Mouse (Mus musculus) liver, adult 2 months (tissue): ENCODE results near the gene Auts2. TPM values are rescaled to one million over a fixed set of nuclear protein-coding genes. Genes with fewer than 3 reads are reported as not detected.

Experiments used
- DNase-seq: peaks from one replicate; pipeline ENCODE4 v3.0.0-alpha.2; 2011; ENCODE audit warnings: low read depth, low spot score; ENCODE audit errors: extremely low read depth
- H3K27ac ChIP-seq: fragments of 200-500 bp; replicated peaks from 2 replicates; pipeline ENCODE4 v1.5.1; 2012; ENCODE audit warnings: low read depth, mild to moderate bottlenecking, control low read depth, inconsistent platforms, low read length; ENCODE audit not compliant: insufficient read depth
- H3K27me3 ChIP-seq: fragments of 200-500 bp; 2 replicates; pipeline ENCODE4 v1.6.1; 2012; ENCODE audit warnings: mild to moderate bottlenecking, moderate library complexity, low read length, inconsistent platforms; ENCODE audit not compliant: control insufficient read depth, insufficient read depth
- H3K36me3 ChIP-seq: fragments of 200-500 bp; 2 replicates; pipeline ENCODE4 v1.6.1; 2012; ENCODE audit warnings: low read length, inconsistent platforms; ENCODE audit not compliant: control insufficient read depth, insufficient read depth
- H3K4me1 ChIP-seq: fragments of 200-500 bp; 2 replicates; pipeline ENCODE4 v1.6.1; 2011; ENCODE audit warnings: low read length; ENCODE audit not compliant: control insufficient read depth, insufficient read depth
- H3K4me3 ChIP-seq: fragments of 200-500 bp; 2 replicates; pipeline ENCODE4 v1.5.1; 2011; ENCODE audit warnings: low read depth, mild to moderate bottlenecking, control low read depth, low read length, moderate library complexity; ENCODE audit not compliant: insufficient read depth
- H3K79me2 ChIP-seq: fragments of 200-500 bp; 2 replicates; pipeline ENCODE4 v1.6.1; 2012; ENCODE audit warnings: inconsistent platforms, mild to moderate bottlenecking, low read length, moderate library complexity; ENCODE audit not compliant: control insufficient read depth, insufficient read depth
- H3K9ac ChIP-seq: fragments of 200-500 bp; 2 replicates; pipeline ENCODE4 v1.6.1; 2012; ENCODE audit warnings: low read depth, mild to moderate bottlenecking, control low read depth, inconsistent platforms, low read length
- CTCF ChIP-seq: fragments of 200-500 bp; IDR thresholded peaks from 2 replicates; pipeline ENCODE4 v1.5.1; 2011; ENCODE audit warnings: low read depth, low read length, control low read depth
- POLR2A ChIP-seq: fragments of 200-500 bp; IDR thresholded peaks from 2 replicates; pipeline ENCODE4 v1.6.1; 2011; ENCODE audit warnings: low read length, control low read depth; ENCODE audit not compliant: insufficient read depth; ENCODE audit errors: extremely low read depth
- WGBS: fragments of 180-500 bp; shearing (Covaris S2); methylation state at CpG from one replicate; pipeline ENCODE4 v1.1.7; 2018; 5-methylcytosine and 5-hydroxymethylcytosine counted together
- polyA plus RNA-seq: library from polyadenylated mRNA; depleted of rRNA; stranded (reverse); fragments of >200 nt; gene quantifications from 2 replicates; pipeline ENCODE4 v1.2.3, GENCODE M21; 2012
- total RNA-seq: library from RNA; depleted of rRNA; stranded (reverse); fragments of >200 nt; gene quantifications from 2 replicates; pipeline ENCODE4 v1.2.3, GENCODE M21; 2014

The Auts2 gene
- total and polyA plus RNA-seq, 2 experiments, result 0.37 to 0.51 TPM

GRCm38 (mm10) chr5:132294469-132294868 is 248.7 kb downstream of the Auts2 start:
- no peak overlapping the region for H3K9ac ChIP-seq
- H3K36me3 ChIP-seq, result no peaks in the 10 kb centered on the region
- H3K27me3 ChIP-seq, result no peaks in the 10 kb centered on the region
- no peak for DNase-seq
- no peak overlapping the region for H3K27ac ChIP-seq
- H3K4me3 ChIP-seq, result no peak overlapping the region
- H3K79me2 ChIP-seq, result no peaks in the 10 kb centered on the region
- no peaks in the 10 kb centered on the region for H3K4me1 ChIP-seq
- TF ChIP-seq POLR2A (no peak), CTCF (no peak)
- WGBS, result 70% methylated on average over 3 of the region's 3 CpGs

- Histone ChIP-seq H3K79me2 (no peaks in the 10 kb centered on the region), H3K27ac (no peak overlapping the region), H3K27me3 (no peaks in the 10 kb centered on the region), H3K4me1 (no peaks in the 10 kb centered on the region), H3K4me3 (no peak overlapping the region), H3K9ac (no peak overlapping the region), H3K36me3 (no peaks in the 10 kb centered on the region)
- WGBS, result 68% methylated on average over 2 of the region's 2 CpGs
- DNase-seq, result no peak
- TF ChIP-seq POLR2A (no peak), CTCF (no peak)
These were observed 250.2 kb downstream of the Auts2 start for GRCm38 (mm10) chr5:132292932-132293331.

GRCm38 (mm10) chr5:132290606-132291535 is 252.3 kb downstream of the Auts2 start:
- Histone ChIP-seq H3K36me3 (no peaks in the 10 kb centered on the region), H3K4me1 (no peaks in the 10 kb centered on the region), H3K27ac (no peak overlapping the region), H3K79me2 (no peaks in the 10 kb centered on the region), H3K4me3 (no peak overlapping the region), H3K9ac (no peak overlapping the region), H3K27me3 (no peaks in the 10 kb centered on the region)
- DNase-seq, result no peak
- 88% methylated on average over 13 of the region's 13 CpGs for WGBS
- TF ChIP-seq POLR2A, result no peak
- TF ChIP-seq CTCF, result no peak

- no peaks in the 10 kb centered on the region for H3K27me3 ChIP-seq
- TF ChIP-seq CTCF, result no peak
- no peaks in the 10 kb centered on the region for H3K36me3 ChIP-seq
- H3K9ac ChIP-seq, result no peak overlapping the region
- WGBS, result 83% methylated on average over 3 of the region's 3 CpGs
- DNase-seq, result no peak
- H3K27ac ChIP-seq, result no peak overlapping the region
- no peaks in the 10 kb centered on the region for H3K79me2 ChIP-seq
- no peaks in the 10 kb centered on the region for H3K4me1 ChIP-seq
- H3K4me3 ChIP-seq, result no peak overlapping the region
These were observed 259.4 kb downstream of the Auts2 start for GRCm38 (mm10) chr5:132283741-132284140.

- Histone ChIP-seq H3K27me3 (0 out of 2 replicates have a peak, but pooled peaks cover 2% of the 10 kb centered on the region), H3K79me2 (no peaks in the 10 kb centered on the region), H3K4me3 (no peak overlapping the region), H3K27ac (no peak overlapping the region), H3K4me1 (peaks cover 2% of the 10 kb centered on the region; the same call in 1 of the 2 replicates), H3K9ac (no peak overlapping the region), H3K36me3 (no peaks in the 10 kb centered on the region)
- WGBS, result 95% methylated on average over 15 of the region's 15 CpGs
- DNase-seq, result no peak
- TF ChIP-seq POLR2A, result no peak
- no peak for TF ChIP-seq CTCF
These were observed 268.8 kb downstream of the Auts2 start for GRCm38 (mm10) chr5:132274098-132274898.
